Mouse (Mus musculus): ENCODE data around the gene Mkrn3.

Gene Mkrn3

DNA sequence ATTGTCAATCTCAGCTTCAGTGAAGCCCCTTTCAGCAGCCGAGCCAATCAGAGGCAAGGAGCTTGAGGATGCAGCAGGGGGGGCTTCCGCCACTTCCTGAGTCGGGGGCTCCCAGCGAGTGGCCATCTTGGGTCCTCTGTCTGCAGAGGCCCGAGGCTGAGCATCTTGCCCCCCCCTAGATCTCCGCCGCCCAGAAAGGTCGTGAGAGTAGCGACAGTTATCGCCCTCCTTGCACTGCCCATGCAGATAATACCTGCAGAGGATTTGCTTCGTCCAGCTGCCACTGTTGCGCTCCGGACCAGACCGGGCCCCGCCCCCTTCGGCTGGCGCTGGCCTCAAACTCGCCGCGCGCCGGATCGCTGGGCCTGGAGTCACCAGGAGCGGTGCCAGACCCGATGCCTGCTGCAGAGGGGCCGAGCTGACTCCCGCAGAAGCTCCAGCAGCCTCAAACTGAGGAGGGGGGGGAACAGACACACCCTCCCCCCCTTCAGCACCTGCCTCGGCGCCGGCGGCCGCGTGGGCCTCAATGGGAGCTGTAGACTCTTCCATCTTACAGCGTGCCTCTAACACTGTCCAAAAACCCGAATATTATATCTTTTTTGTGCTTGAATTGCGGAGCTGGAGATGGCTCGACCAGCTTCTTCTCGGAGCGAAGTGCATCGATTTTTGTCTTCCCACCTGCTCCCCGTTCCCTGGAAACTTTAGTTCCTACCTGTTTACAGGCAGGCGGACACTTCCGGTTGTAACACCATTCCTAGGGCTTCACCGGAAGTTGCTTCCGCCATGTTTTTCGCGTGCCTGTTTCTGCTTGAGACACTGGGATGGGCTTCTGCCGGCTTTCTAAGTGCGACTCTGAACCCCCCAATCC is at the start of gene Mkrn3:
Gene Mkrn3, minus strand, starts transcription at position 647 of the 868 bp plus-strand sequence.
- peak; percentile 61 for DNase-seq (ENCODE audit: low spot score)

DNA sequence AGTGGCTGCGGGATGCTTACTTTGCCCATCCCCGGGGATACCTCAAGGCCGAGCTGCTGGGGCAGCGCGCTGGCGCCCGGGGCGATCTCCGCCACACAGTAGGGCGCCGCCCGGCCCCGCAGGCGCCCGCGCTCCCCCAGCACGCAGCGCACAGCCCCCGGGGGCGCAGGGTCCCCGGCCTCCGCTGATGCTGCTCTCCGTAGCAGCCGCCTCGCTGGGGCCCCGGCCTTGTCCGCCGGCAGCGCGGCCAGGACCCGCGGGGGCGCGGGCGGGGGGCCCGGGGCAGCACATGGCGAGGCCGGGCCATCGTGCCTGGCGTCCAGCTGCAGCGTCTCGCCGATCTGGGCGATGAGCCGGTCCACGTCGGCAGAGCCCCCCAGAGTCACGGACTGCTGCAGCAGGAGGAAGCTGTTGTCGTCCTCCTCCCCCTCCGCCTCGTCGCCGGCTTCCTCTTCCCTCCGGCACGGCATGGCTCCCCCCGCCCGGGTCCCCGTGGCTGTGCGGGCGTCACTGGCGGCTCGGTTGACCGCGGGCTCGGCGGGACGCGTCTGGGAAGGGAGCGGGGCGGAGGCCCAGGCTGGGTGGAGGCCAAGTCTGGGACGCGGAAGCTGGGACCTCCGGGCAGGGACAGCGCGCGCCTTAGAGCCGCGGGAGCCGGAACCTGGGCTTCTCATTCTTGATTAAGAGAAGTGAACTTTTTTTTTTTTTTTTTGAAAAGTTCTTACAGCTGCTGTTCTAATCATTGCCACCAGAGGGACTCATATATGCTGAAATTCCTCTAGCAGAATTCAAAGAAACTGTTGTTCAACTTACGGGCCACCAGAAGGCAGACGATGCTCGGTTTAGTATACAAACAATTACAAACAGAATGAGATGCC is 44.2 kb upstream of the Mkrn3 start, which contains the start of gene Peg12:
Gene Peg12, minus strand, starts transcription at position 633 of the 878 bp plus-strand sequence.
- peak; percentile 42 for DNase-seq (ENCODE audit: low spot score)

DNA sequence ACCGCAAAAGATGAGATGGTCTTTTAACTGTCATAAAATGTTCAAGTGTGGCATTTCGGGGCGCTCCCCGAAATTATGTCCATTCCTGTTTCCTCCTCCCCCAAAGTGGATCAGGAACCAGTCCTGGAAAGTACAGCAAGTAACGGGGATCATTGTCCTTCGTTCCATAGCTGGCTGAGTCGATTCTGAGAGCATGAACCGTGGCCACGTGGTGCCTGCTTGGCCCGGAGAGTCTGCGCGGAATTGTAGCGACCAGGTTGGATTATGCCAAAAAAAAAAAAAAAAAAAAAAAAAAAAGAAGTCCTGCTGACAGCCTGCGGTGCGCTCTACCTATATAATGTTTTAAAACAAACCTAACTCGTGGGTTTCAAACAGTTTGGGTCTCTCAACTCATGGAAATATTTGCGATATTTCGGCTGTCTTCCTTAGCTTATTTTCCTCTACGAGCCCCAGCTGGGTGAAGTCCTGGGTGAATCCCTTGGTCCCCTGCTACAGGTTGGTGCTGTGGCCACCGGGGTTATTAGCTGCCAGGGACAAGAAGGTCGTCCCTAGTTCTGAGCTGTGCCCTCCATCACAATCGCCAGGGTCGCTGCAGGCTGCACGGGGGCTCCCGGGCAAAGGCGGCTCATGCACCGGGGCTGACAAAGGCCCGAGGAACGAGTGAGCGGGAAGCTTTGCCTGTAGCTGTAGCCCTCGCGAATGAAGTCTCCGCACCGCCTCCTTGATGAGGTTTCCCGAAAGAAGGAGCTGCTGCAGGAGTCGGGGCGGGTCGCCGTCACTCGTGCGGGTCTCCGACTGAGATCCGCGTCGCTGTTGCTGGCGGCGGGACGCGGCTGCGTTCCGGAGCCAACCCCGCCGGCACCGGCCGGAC is 43.3 kb upstream of the Mkrn3 start:
- no peak for DNase-seq (ENCODE audit: low spot score)

DNA sequence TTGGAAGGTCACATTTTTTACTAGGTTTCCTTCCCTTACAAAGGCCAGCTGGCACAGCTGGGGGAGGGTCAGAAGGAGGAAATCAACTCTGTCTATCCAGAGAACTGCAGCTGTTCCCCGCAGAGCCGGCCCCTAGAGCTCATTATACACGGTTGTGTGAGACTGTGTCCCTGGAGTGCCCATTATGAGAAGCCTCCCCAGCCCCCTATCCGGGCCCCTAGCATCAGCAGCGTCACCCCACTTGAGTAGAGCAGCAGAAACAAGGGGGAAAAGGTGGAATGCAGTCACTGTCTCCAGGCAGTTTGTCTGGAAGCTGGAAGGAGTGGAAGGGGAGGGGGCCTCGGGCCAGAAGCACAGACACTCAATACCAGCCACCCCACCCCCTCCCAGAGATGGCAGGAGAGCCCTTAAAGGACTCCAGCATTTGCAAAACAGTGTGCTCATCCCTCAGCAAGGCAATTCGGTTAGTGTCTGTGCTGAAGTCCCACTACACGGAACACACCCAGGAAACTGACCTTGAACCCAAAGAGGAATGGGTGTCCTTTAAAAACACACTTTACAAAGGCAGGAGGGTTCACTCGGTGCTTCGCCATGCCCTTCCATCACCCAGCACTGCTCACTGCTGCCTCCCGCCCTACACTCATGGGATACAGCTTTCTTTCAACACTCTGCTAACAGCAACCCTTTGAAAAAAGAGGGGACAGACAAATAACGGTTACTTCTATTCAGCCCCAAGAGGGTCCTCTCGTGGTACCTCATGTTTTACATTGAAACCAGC is 42.5 kb upstream of the Mkrn3 start:
- DNase-seq (ENCODE audit: low spot score), result no peak

DNA sequence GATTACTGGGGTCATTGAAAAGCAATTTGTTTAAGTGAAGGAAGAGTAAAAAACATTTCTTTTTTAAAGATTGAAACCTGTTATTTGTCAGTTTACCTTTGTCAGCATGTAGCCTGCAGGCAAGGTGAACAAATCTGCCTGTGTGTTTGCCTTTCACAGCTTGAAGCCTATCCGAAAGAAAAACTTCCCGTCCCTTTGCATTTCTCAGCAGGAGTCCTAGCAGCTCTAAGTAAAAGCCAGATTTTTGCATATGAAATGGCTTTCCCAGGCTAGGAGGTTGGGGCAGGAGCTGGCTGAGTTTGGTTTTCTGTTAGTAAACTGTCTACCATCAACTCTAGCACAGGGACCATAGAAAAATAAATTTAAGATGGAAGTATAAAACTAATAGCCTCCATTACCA is 32.4 kb upstream of the Mkrn3 start:
- DNase-seq (ENCODE audit: low spot score), result no peak

DNA sequence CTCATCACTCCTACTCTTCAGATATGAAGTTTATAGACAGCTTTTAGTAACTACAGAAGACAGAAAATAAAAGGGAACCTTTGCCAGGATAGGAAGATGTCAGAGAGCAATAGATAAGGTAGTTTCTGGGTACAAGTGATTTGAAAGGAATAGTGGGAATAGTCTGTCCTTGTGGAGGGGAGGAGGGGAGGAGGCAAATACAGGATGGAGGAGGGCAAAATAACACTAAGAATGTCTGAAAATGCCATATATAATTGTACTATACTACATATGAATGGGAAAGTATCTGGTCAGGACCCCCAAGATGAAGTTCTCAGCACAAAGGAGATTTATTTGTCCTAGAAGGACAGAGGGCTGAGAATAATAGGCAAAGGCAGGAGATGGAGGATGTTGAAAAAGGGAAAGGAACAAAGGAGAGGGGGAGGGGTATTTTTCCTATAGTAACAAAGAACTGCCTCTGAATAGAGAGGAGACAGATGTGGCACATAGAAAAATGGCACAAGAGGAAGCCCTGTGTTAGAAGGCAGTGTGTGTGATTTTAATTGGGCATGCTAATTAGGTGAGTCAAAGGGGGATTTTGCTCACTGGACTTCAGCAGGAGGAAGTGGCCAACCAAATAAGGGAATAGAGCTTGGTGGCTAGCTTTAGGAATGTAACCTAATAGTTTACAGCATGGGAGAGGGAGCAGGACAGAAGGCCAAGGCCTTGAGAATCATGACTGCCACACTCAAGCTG is 25.7 kb upstream of the Mkrn3 start:
- no peak for DNase-seq (ENCODE audit: low spot score)

DNA sequence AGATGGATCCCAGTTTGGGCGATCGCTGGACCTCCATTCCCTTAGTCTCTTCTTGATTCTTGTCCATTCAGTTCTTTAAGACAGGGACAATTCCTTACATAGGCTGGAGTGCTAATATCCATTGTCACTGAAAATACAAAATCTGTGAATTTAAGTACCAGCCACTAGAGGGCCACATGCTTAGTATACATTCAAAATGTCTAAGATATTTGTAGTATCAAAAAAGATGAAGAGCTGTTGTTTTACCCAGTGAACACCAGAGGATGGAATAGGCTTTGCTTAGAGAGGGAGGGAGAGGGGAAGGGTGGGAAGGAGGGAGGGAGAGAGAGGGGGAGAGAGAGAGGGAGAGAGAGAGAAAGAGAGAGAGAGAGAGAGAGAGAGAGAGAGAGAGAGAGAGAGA is 16.5 kb upstream of the Mkrn3 start:
- DNase-seq (ENCODE audit: low spot score), result no peak

DNA sequence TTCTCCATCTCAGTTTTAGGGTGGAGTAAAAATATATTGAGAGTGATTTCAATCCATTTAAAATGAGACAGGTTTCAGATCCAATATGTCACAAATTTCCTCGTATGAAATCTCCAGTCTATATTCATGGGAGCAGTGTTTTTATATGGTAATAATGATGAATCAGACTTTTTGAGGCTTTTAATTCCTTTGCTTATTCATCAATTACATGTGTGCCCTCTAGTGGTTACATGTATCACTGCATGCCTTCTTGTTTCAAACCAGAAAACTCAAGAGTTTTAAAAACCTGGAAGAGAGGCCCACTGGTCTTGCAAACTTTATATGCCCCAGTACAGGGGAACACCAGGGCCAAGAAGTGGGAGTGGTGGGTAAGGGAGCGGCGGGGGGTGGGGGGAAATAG is 13.3 kb upstream of the Mkrn3 start:
- no peak for DNase-seq (ENCODE audit: low spot score)

DNA sequence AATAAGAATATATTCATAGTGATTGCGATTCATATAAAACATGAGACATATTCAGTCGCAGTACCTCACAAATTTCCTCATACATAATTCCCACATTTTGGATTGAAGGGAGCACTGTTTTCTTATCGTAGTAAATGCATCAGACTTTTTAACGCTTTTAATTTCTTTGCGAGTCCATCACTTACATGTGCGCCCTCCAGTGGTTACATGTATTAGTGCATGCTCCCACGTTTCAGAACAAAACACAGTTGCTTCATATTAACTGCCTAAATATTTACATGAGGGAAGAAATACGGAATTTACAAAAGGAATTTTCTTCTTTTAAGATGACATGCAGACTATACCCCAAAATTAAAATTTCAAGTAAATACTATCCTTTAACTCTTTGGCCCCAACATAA is 8.4 kb upstream of the Mkrn3 start:
- DNase-seq (ENCODE audit: low spot score), result no peak

DNA sequence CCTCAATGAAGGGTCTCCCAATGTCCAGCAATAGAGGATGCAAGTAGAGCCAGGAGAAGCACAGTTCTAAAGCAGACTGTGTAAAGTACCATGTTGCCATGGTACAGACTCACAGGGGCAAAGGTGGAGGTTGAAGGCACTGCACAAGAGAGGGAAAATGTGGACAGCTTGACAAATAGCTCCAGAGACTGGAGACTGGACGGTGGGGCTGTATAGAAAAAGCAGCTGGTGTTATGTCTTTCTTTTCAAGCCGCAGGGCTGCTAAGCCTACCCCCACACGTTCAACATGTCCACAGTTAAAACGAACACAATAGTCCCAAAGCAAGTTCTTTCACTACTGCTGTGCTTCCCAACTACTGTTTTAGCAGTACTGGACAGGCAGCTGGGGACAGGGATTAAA is 3.3 kb upstream of the Mkrn3 start:
- DNase-seq (ENCODE audit: low spot score), result no peak

DNA sequence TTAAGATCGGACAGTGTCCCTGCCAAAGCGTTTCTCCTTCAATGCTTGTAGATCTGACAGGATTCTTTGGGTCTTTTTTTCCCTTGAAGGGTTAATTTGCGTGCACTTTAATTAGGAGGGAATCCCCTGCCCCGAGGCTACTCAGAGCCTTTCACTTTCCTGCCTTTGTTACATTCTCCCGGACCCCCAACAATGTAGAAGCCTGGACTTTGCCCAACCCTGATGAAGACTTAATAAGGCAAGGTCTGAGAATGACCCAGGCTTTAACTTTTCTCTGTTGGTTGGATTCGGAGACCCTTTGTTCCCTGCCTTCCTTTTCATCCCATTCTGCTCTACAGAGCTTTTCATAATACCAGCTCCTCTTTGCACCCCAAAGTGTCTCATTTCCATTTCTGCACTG is 627 bp upstream of the Mkrn3 start:
- no peak for DNase-seq (ENCODE audit: low spot score)

DNA sequence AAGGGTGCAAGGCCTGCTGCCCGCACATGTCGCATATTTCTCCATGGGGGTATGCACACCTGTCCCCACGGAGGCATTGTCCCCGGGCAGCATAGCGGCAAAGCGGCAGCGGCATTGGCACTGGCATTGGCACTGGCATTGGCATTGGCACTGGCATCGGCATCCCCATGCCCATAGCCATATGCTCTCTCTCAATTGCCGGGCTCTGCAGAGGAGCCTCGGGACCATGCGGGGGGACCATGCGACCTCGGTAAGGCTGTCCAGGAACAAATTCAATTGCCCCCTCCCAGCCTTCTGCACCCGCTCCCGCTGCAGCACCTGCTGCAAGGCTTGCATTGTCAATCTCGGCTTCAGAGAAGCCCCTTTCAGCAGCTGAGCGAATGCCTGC is 840 bp downstream of the Mkrn3 start:
- no peak for DNase-seq (ENCODE audit: low spot score)

DNA sequence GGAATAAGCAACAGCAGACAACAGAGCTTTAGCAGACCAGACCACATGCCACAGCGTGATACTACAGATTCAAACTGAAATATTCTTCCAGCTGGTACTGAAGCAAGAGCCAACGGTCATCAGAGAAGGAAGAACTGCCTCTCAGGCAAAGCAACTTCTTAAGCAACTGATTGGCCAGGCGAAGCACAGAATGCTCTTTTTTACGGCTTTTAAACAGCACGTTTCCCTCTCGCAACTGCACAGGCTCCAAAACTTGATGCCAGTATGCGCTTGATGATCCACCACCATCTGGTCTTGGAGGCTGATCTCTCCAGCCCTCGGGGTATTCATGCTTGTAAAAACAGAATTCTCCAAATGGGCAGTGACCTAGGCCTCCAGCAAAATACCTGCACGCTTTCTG is 1.6 kb downstream of the Mkrn3 start:
- no peak for DNase-seq (ENCODE audit: low spot score)

DNA sequence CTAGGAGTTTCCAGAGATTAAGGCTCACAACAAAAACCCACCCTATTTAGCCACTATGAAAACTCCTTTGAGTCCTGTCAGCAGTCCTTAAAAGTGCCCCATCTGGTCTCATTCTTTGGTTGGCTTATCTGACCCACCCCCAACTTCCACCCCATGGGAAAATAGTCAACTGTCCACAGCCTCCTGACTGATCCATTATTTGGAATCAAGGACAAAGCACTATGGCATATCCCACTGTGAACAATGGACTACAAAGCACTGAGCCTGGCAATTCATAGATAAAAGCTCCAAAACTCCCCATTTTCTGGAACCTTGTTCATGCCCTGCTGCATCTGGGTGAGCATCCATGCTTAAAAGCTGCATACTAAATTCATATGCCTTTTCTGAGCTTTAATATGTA is 3.8 kb downstream of the Mkrn3 start:
- no peak for DNase-seq (ENCODE audit: low spot score)

DNA sequence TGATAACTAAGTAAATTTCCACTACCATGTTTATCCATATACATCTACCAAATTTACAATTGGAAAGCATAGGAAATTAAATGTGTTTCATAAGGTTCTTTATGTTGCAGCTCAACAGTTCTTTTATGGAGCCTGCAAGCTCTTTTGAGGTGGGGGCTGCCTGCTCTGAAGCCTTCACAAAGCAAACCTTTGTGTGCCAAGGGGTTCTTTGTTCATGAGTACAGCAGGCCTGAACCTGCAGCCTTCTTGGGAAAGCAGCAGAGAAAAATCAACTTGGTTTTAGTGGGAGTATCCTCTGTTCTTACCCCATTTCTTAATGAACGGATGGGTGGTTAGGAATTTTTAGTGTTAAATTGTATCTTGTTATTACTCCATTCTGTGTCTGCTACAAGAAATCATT is 4.7 kb downstream of the Mkrn3 start:
- no peak for DNase-seq (ENCODE audit: low spot score)

DNA sequence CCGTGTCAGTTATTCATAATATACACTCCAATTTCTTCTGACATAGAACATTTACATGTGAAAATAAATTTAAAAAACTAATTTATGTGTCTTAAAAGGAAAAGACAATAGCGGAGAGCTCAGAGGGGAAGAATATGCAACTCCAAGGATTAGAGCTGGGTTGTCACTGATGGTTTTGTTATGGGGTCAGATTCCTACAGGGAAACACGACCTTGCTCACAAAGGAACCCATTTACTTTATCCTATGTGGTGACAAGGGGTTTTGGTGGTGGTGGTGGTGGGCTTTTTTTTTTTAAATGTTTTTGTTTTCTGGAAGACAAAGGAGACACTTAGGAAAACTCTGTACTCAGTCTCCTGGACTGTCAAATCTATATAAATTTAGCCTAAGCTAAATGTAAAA is 12.1 kb downstream of the Mkrn3 start:
- no peak for DNase-seq (ENCODE audit: low spot score)

DNA sequence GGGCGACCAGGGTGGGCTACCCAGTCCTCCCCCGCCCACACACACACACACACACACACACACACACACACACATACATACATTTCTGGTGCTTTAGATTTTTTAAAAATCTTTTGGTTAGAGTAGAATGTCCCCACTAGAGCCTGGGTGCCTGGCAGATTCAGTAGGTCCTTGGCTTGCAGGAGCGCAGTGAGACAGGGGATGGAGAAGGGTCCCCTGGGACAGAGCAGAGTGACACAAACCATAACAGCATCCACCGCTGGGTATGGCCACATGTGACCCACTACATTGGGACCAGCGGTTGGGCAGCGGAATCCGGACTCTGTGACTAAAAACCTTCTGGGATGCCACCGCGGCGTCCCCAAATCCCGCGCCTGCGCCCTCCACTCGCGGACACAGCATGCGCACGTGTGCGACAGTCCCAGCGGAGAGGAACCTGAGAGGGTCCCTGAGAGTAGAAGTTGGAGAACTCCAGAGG is 13.3 kb downstream of the Mkrn3 start:
- no peak for DNase-seq (ENCODE audit: low spot score)

DNA sequence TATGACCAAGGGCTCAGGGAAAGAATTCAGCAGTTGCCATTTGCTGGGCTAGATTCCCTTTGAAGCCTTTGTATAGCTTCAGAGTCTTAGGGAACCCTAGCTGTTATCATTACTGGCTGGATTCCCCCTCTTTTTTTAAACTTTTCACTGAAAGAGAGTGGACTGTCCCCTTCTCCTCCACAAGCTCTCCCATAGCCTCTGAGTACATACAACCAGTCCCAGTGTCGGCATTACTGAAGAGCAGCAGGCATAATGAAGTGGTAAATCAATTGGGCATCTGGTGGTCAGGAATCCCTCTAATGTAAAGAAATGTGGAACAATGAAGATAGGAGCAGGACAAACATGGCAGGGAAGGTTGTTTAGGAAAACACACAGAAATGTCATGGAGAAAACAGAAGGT is 27.7 kb downstream of the Mkrn3 start:
- DNase-seq (ENCODE audit: low spot score), result no peak

DNA sequence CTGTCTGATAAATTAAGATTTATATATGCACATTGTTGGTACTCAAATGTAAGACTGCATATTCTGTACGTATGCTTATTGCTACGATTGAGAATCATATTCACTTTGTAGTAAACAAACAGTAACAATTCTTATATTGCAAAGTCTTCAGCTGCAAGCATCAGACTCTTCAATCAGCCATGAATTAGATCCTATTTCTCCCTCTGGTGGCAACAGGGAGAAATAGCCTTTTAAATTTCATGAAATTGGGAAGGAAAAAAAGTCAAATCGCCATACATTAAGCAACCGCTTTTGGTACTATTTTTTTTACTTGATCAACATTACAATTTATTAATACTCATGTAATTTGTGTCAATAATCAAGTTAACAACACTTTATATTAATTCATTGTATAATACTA is 31.6 kb downstream of the Mkrn3 start:
- no peak for DNase-seq (ENCODE audit: low spot score)

DNA sequence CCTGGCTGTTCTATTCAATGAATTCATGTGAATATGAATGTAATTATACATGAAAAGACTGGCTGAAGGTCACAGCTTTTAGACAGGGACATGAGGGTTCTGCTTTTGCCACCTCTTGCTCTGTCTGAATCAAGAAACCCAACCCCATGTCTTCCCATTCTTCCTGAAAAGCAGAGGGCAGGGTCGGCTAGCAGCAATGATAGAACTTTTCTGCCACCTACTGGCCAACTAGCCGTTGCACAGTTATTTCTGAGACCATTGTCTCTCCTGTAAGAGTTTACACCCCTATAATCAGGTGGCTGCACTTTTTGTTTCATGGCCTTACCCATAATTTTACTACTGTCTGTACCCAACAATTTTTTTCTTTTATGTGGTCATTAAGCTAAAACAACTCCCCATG is 37.5 kb downstream of the Mkrn3 start:
- DNase-seq (ENCODE audit: low spot score), result no peak

DNA sequence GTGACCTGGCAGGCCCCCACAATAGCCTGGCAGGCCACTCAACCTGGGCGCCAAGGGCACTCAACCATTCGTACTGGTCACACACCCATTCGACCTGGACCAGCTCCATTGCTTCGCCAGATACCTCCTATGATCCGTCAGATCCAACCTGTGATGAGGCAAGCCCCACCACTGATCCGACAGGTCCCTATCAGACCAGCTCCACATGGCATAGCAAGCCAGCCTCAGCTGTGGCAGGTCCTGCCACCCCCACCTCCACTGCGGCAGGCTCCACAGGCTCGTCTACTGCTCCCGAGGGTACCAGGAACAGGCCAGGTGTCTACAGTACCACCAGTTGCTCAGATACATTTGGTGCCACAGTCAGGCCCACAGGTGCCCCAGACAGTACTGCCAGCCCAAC is 41.4 kb downstream of the Mkrn3 start:
- DNase-seq (ENCODE audit: low spot score), result no peak
